Mouse (Mus musculus) layer of hippocampus, adult 11-12 months (tissue): ENCODE measurements around the gene a.
"Not testable (repeated sequence)": the region's sequence is repeated elsewhere in the genome, so short reads cannot be mapped to it uniquely, and the experiment has no call there.

Experiments used
- DNase-seq: peaks from one replicate; pipeline ENCODE4 v3.0.0; 2022; ENCODE audit warnings: low spot score

a gene

GRCm38 (mm10) chr2:154836537-154836936, 45.3 kb downstream of the a start:
- DNase-seq: no peak

GRCm38 (mm10) chr2:154848086-154848485, 56.9 kb downstream of the a start:
- DNase-seq: no peak

DNA sequence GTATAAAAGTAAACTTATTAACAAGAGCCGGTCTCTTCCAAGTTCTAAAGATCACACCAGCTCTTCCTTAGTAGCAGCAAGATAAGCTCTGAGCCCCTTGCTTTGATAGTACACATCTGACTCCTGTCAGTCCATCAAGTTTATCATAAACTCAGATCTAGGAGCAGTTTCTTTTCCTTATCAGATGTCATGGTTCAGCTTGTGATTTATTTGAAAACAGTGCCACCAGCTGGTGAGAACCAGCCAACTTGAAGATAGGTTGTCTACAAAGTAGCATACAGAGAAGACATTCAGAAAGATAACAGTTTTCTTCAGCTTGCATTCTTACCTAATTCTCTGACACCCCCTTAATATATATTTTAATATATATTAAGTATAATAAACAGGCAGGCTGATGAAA, 64.2 kb downstream of the a start:
- DNase-seq: peak; percentile 78

GRCm38 (mm10) chr2:154863672-154864071, 72.5 kb downstream of the a start:
- no peak for DNase-seq

DNA sequence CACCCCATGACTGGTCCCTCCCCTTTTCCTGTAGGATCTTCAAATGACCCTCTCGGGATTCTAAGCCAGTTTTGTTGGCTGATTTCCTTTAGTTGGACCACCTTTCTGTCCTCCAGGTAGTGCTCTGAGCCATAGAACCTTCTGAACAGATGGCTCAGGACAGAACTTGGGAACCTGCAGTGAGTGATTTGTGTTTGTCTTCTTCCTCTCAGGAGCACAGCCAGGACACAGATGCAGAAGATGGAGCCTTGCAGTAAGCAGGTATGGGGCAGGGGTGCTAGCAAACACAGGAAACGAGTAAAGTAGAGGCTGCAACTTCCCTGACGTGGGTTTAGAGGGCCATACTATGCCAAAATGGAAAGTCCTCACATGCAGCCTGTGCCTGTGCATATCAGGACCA, 74.5 kb downstream of the a start:
- no peak for DNase-seq

- no peak for DNase-seq
Observed at GRCm38 (mm10) chr2:154868106-154868505, 76.9 kb downstream of the a start.

GRCm38 (mm10) chr2:154869954-154870641, 78.9 kb downstream of the a start:
- no peak for DNase-seq

DNA sequence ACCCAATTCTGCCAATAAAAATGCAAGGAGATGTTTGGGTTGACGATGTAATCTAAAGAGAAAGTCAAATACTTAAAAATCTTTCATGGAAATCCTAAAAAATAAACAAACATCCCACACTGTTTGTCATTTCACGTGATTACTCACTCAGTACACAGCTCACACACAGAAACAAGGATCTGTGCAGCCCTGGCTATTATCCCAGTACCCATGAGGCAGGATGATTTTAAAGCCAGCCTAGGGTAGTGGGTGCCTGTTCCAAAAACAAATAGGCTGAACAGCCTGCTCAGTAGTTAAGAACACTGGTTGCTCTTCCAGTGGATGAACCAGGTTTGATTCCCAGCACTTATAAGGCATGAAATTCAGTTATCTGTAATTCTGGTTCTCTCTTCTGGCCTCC, 85.4 kb downstream of the a start:
- DNase-seq: no peak

DNA sequence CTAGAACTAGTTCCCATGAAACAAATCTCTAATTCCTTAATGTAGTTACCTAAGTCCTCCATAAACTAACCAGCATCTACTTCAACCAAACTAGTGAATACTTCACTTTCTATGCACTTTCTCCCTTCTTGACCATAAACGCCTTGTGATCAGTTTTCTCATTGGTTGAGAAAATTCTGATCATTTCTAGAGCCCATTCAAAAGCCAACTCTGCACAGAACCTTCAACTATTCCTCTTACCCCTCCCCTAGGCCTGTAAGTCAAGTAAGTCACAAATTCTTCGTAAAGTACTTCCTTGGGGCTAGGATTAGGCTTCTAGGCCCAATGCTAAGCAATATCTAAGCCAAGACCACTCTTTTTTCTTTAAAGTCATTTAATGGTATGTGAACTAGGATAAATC, 100.4 kb downstream of the a start:
- no peak for DNase-seq

GRCm38 (mm10) chr2:154892201-154893044, 101.2 kb downstream of the a start, which contains the start of gene Eif2s2:
Gene Eif2s2 (minus strand): TSS chr2:154892935.
- peak; percentile 96 for DNase-seq

GRCm38 (mm10) chr2:154893045-154893385, 101.8 kb downstream of the a start:
- no peak for DNase-seq

GRCm38 (mm10) chr2:154893548-154893947, 102.3 kb downstream of the a start:
- no peak for DNase-seq

DNA sequence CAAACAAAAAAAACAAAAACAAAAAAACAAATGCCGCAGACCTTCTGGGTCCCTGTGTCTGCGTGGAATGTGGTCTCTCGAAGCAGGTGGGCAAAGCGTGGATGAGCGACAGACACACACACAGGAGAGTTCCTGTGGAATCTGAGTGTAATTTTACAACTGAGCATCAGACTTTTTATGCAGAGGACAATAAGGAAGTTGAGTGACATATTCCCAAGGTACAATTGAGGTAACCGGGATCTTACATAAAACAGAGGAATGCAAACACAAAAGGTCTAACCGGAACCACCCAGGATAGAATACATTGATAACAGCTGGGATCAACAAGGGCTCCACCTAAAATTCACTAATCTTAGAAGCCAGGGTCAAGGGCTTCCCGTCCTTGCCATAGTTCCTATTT, 107.8 kb downstream of the a start:
- not testable (repeated sequence) for DNase-seq

GRCm38 (mm10) chr2:154899412-154899811, 108.2 kb downstream of the a start:
- not testable (repeated sequence) for DNase-seq

DNA sequence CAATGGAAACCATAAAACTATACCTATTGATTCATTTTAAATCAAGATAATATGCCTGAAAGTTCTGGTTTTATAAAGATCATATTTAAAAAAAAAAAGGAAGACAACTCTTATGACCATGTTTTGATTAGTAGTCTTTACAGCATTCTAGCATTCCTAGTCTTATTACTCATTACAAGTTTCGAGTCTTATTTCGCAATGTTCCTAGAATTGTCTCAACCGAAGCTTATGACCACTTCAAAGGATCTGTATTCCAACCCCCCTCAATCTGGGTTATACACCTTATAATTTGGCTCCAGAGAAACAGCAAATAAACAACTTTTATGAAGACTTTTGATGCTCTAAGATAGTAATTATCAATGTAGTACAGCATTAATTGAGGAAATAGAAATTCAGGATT, 110.9 kb downstream of the a start:
- no peak for DNase-seq

DNA sequence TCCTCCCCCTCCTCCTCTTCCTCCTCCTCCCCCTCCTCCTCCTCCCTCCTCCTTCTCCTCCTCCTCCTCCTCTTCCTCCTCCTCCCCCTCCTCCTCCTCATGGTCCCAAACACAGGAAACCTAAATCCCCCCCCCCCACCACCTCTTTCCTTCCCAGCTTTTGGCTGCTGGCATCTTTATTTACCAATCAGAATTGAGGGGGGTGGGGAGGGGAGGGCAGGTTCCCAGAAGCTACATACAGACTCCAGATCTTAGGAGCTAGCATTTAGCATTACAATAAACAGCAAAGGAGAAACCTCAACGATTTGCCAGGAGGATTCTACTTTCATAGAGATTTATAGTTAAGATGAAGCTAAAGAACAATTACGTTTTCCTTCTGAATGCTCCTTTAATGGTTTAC, 114.6 kb downstream of the a start:
- DNase-seq: no peak

DNA sequence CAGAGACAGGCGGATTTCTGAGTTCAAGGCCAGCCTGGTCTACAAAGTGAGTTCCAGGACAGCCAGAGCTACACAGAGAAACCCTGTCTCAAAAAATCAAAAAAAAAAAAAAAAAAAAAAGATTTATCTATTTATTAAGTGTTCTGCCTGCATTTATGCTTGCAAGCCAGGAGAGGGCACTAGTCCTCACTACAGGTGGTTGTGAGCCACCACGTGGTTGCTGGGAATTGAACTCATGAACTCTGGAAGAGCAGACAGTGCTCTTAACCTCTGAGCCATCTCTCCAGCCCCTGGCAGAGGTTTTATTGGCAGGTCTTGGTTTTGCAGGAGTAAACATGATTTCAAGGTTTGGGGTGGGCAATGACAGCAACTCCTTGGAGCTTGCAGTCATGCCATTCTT, 117.0 kb downstream of the a start:
- DNase-seq: not testable (repeated sequence)

GRCm38 (mm10) chr2:154909789-154910188, 118.6 kb downstream of the a start:
- no peak for DNase-seq

- no peak for DNase-seq
Observed at GRCm38 (mm10) chr2:154915922-154916541, 124.8 kb downstream of the a start.

DNA sequence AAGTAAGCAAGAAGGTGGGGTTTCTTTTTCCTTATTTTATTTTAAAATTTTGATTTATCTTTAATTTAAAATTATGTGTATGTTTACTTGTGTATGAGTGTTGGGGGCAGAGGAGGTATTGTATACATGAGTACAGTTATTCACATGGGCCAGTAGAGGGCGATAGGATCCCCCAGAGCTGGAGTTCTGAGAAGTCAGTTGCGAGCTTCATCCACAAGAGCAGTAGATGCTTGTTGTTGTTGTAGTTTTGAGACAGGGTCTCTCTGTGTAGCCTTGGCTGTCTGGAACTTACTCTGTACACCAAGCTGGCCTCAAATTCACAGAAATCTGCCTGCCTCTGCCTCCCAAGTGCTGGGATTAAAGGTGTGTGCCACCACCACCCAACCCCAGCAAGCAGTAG, 125.3 kb downstream of the a start:
- no peak for DNase-seq

DNA sequence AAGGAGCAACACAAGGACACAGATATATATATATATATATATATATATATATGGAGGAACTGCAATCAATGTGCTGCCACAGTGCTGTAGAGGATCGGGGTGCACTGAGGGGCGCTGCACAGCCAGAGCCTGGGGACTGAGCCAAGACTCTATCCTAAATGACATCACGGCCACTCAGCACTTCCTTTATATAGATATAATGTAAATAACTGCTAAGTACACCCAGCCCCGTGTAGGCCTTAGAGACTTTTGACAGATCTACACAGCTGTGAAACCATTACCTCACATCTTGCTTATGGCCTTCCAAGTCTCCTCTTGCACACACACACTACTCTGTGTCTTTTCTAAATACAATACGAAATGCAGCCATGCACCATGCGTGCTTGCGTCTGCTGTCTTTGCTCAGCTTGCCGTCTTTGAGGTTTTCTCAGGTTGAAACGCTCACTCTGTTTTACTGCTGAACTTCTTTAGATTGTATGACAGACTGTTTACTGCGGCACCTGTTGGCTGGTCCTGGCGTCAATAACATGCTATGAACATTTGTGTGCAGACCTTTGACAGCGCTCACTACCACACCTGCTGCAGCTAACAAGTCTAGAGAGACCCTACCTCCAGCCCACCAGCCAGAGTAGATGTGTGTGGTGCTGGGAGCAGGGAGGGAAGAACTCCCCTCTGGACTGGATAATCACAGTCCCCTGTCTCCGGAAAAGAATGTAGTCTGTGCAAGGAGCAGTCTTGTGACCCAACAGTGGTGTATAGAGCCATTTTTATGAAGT, 126.9 kb downstream of the a start:
- DNase-seq: no peak

GRCm38 (mm10) chr2:154920896-154921295, 129.7 kb downstream of the a start:
- no peak for DNase-seq
